Mouse (Mus musculus) embryonic facial prominence, embryonic 15.5 days (tissue): ENCODE results near the gene Mapkap1. TPM values are rescaled to one million over a fixed set of nuclear protein-coding genes. Genes with fewer than 3 reads are reported as not detected.

Source experiments
- ATAC-seq: fragments of 200-750 bp; cut with Nextera tagmentation; 2 replicates; pipeline ENCODE4 v1.8.0; 2017; ENCODE audit warnings: low read depth, moderate TSS enrichment; ENCODE audit not compliant: insufficient number of reproducible peaks, low FRiP score, low TSS enrichment
- H3K27ac ChIP-seq: fragments of 300-500 bp; sonication (generic); replicated peaks from 2 replicates; pipeline ENCODE4 v1.5.1; 2015; ENCODE audit warnings: mild to moderate bottlenecking, inconsistent platforms
- H3K27me3 ChIP-seq: fragments of 300-500 bp; sonication (generic); 2 replicates; pipeline ENCODE4 v1.6.1; 2015; ENCODE audit warnings: inconsistent platforms
- H3K36me3 ChIP-seq: fragments of 300-500 bp; sonication (generic); 2 replicates; pipeline ENCODE4 v1.6.1; 2015; ENCODE audit warnings: mild to moderate bottlenecking, inconsistent platforms
- H3K4me1 ChIP-seq: fragments of 300-500 bp; sonication (generic); 2 replicates; pipeline ENCODE4 v1.6.1; 2015; ENCODE audit warnings: inconsistent platforms
- H3K4me2 ChIP-seq: fragments of 300-500 bp; sonication (generic); replicated peaks from 2 replicates; pipeline ENCODE4 v1.6.1; 2015; ENCODE audit warnings: mild to moderate bottlenecking, inconsistent platforms
- H3K4me3 ChIP-seq: fragments of 300-500 bp; sonication (generic); replicated peaks from 2 replicates; pipeline ENCODE4 v1.5.1; 2015; ENCODE audit warnings: mild to moderate bottlenecking, inconsistent platforms
- H3K9ac ChIP-seq: fragments of 300-500 bp; sonication (generic); 2 replicates; pipeline ENCODE4 v1.6.1; 2015; ENCODE audit warnings: inconsistent platforms
- H3K9me3 ChIP-seq: fragments of 300-500 bp; sonication (generic); replicated peaks from 2 replicates; pipeline ENCODE4 v1.6.1; 2016; ENCODE audit warnings: inconsistent platforms
- WGBS: fragments of 180-500 bp; shearing (Covaris S2); methylation state at CpG from one replicate; pipeline ENCODE4 v1.1.7; 2015; 5-methylcytosine and 5-hydroxymethylcytosine counted together
- polyA plus RNA-seq: library from polyadenylated mRNA; unstranded; fragments of >200 nt; fragmentation: Nextera tagmentation; extraction: Ambion mirVana; gene quantifications from 2 replicates; pipeline ENCODE4 v1.2.1, GENCODE M21; 2015

The Mapkap1 gene
- polyA plus RNA-seq, 1 experiment from 2014 or later = 104 TPM

GRCm38 (mm10) chr2:34635249-34636165 lies 228.9 kb downstream of the Mapkap1 start:
- Histone ChIP-seq H3K4me3 (no peak overlapping the region), H3K9ac (no peak overlapping the region), H3K4me1 (peaks cover 10% of the 10 kb centered on the region; the same call in 1 of the 2 replicates), H3K36me3 (no peaks in the 10 kb centered on the region), H3K27ac (no peak overlapping the region), H3K4me2 (no peak overlapping the region), H3K9me3 (no peaks in the 10 kb centered on the region), H3K27me3 (no peaks in the 10 kb centered on the region)
- ATAC-seq = no peak
- WGBS = 68% methylated on average over 14 of the region's 14 CpGs

- Histone ChIP-seq H3K4me3 (peak overlapping the region; percentile 47), H3K4me2 (peak overlapping the region; percentile 96), H3K9ac (peak overlapping the region; percentile 37), H3K27me3 (no peaks in the 10 kb centered on the region), H3K27ac (no peak overlapping the region), H3K4me1 (peaks cover 10% of the 10 kb centered on the region; the same call in 1 of the 2 replicates), H3K9me3 (no peaks in the 10 kb centered on the region), H3K36me3 (no peaks in the 10 kb centered on the region)
- 12% methylated on average over 37 of the region's 37 CpGs for WGBS
- ATAC-seq = peak; percentile 58
These were observed 232.5 kb downstream of the Mapkap1 start for GRCm38 (mm10) chr2:34638955-34639650.

DNA sequence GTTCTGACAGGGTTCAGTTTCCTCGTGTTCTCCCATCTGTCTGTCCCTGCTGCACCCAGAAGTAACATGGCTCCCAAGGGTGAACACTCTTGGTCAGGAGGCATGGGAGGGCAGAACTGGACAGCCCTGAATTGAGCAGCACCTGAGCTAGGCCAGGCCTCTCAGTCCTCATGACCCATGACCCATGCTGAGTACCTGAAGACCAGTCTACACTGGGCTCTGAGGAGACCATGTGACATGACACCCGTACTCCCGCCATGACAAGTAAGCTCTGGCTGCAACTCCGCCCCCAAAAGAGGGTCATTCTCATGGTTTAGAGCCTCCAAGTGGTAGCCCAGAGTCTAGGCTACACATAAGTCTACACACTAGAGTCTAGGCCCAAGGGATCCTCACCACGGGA lies 233.2 kb downstream of the Mapkap1 start:
- Histone ChIP-seq H3K36me3 (no peaks in the 10 kb centered on the region), H3K4me1 (peaks cover 10% of the 10 kb centered on the region; the same call in 1 of the 2 replicates), H3K27me3 (no peaks in the 10 kb centered on the region), H3K4me2 (peak overlapping the region; percentile 96; the same call in 1 of the 2 replicates), H3K9ac (no peak overlapping the region), H3K4me3 (no peak overlapping the region), H3K9me3 (no peaks in the 10 kb centered on the region), H3K27ac (no peak overlapping the region)
- ATAC-seq = peak; percentile 31; the same call in 1 of the 2 replicates
- 59% methylated on average over 5 of the region's 5 CpGs for WGBS

- no peak overlapping the region for H3K4me2 ChIP-seq
- no peak overlapping the region for H3K9ac ChIP-seq
- WGBS = 36% methylated on average over 2 of the region's 2 CpGs
- H3K9me3 ChIP-seq = no peaks in the 10 kb centered on the region
- H3K27me3 ChIP-seq = no peaks in the 10 kb centered on the region
- H3K27ac ChIP-seq = no peak overlapping the region
- ATAC-seq = no peak
- peaks cover 17% of the 10 kb centered on the region for H3K4me1 ChIP-seq
- H3K4me3 ChIP-seq = no peak overlapping the region
- no peaks in the 10 kb centered on the region for H3K36me3 ChIP-seq
These were observed 235.8 kb downstream of the Mapkap1 start for GRCm38 (mm10) chr2:34642351-34642750.

- H3K4me2 ChIP-seq = no peak overlapping the region; the same call in 1 of the 2 replicates
- no peaks in the 10 kb centered on the region for H3K36me3 ChIP-seq
- peaks cover 10% of the 10 kb centered on the region for H3K4me1 ChIP-seq
- no peak overlapping the region for H3K27ac ChIP-seq
- H3K9me3 ChIP-seq = no peaks in the 10 kb centered on the region
- no peak for ATAC-seq
- no peak overlapping the region for H3K9ac ChIP-seq
- H3K4me3 ChIP-seq = no peak overlapping the region
- WGBS = 36% methylated on average over 22 of the region's 22 CpGs
- H3K27me3 ChIP-seq = no peaks in the 10 kb centered on the region
These were observed 238.3 kb downstream of the Mapkap1 start for GRCm38 (mm10) chr2:34644571-34645526.

DNA sequence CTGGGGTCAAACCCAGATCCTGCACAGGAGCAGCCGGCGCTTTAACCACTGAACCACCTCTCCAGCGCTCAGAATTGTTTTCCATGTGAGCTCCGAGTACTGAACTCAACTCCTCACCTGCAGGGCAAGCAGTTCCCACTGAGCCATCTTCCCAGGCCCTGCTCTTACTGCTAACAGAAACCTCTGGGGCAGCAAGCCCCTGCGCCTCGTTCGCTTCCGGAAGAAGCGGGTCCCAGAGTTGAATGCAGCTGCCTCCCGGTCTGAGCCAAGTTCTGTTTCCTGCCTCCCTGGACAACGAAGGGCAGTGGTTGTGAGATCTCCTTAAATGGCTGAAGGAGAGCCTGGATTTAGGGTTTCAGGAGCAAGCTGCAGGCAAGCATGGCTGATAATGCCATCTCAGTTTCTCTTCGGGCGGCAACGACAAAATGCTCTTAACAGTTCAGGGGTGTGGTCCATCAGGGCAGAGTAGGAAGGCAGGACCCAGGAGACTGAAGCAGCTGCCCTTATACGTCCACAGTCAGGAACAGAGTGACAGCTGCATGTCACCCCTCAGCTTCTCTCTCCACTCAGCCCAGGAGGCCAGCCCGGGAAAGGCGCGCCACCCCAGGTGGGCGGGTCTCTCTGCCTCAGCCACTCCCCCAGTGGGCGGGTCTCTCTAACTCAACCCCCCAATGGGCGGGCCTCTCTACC lies 239.4 kb downstream of the Mapkap1 start:
- 0 out of 2 replicates have a peak overlapping the region, but pooled peaks have one; percentile 28 for H3K27ac ChIP-seq
- no peaks in the 10 kb centered on the region for H3K36me3 ChIP-seq
- ATAC-seq = peak; percentile 87
- no peaks in the 10 kb centered on the region for H3K9me3 ChIP-seq
- no peaks in the 10 kb centered on the region for H3K27me3 ChIP-seq
- 11% methylated on average over 21 of the region's 21 CpGs for WGBS
- peak overlapping the region; percentile 44 for H3K4me3 ChIP-seq
- peaks cover 10% of the 10 kb centered on the region for H3K4me1 ChIP-seq
- H3K4me2 ChIP-seq = peak overlapping the region; percentile 78
- H3K9ac ChIP-seq = 0 out of 2 replicates have a peak overlapping the region, but pooled peaks have one; percentile 6

- peak overlapping the region; percentile 78 for H3K4me2 ChIP-seq
- H3K9ac ChIP-seq = no peak overlapping the region
- peak overlapping the region; percentile 44 for H3K4me3 ChIP-seq
- no peaks in the 10 kb centered on the region for H3K9me3 ChIP-seq
- no peaks in the 10 kb centered on the region for H3K36me3 ChIP-seq
- no peak overlapping the region for H3K27ac ChIP-seq
- no peaks in the 10 kb centered on the region for H3K27me3 ChIP-seq
- WGBS = 11% methylated on average over 5 of the region's 5 CpGs
- ATAC-seq = no peak
- H3K4me1 ChIP-seq = peaks cover 10% of the 10 kb centered on the region
These were observed 239.9 kb downstream of the Mapkap1 start for GRCm38 (mm10) chr2:34646541-34646865.

DNA sequence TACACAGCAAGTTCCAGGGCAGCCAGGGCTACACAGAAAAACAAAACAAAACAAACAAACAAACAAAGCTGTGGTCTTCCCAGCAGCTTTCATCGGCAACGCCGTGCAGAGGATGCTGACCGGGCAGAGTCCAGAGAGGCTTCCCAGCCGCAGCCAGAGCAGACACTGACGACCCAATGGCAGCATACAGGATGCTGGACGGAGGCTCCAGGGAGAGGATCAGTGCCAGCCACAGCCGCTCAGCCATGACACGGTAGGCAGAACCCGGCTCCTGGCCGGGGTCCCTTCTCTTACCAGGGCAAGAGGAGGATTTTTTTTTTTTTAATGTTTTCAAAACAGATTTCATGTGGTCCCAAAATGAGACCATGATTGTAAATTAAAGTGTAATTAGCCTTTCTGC lies 240.8 kb downstream of the Mapkap1 start:
- Histone ChIP-seq H3K4me2 (no peak overlapping the region), H3K27me3 (no peaks in the 10 kb centered on the region), H3K36me3 (no peaks in the 10 kb centered on the region), H3K4me3 (no peak overlapping the region), H3K9ac (no peak overlapping the region), H3K9me3 (no peaks in the 10 kb centered on the region), H3K27ac (no peak overlapping the region), H3K4me1 (peaks cover 10% of the 10 kb centered on the region)
- 54% methylated on average over 11 of the region's 11 CpGs for WGBS
- no peak for ATAC-seq

DNA sequence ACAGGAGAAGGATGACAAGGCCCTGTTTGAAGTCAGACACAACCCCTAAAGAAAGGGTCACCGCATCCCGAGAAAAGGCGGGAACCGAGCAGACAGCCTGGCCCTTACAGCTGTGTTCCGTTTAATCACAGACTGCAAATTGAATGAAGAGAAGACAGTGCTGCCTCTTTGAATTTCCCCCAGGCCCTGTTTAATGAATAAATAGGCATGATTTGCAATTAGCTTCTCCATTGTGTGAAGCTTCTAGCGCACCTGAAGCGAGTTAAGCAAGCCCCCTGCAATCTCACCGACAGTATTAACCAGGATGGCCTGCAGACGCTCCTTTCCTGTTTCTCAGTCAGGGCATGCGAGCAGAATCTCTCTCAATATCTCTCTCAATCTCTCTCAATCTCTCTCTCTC lies 261.2 kb downstream of the Mapkap1 start:
- WGBS = 33% methylated on average over 10 of the region's 10 CpGs
- Histone ChIP-seq H3K4me3 (no peak overlapping the region), H3K27ac (no peak overlapping the region), H3K36me3 (no peaks in the 10 kb centered on the region), H3K4me2 (no peak overlapping the region), H3K27me3 (0 out of 2 replicates have a peak, but pooled peaks cover 4% of the 10 kb centered on the region), H3K4me1 (peaks cover 27% of the 10 kb centered on the region), H3K9ac (no peak overlapping the region), H3K9me3 (no peaks in the 10 kb centered on the region)
- no peak for ATAC-seq

- H3K36me3 ChIP-seq = no peaks in the 10 kb centered on the region
- 0 out of 2 replicates have a peak, but pooled peaks cover 4% of the 10 kb centered on the region for H3K27me3 ChIP-seq
- no peak overlapping the region for H3K4me3 ChIP-seq
- no peak for ATAC-seq
- peaks cover 27% of the 10 kb centered on the region for H3K4me1 ChIP-seq
- H3K27ac ChIP-seq = no peak overlapping the region; the same call in 1 of the 2 replicates
- H3K9me3 ChIP-seq = no peaks in the 10 kb centered on the region
- H3K4me2 ChIP-seq = peak overlapping the region; percentile 15; the same call in 1 of the 2 replicates
- no peak overlapping the region for H3K9ac ChIP-seq
- WGBS = 23% methylated on average over 17 of the region's 17 CpGs
These were observed 262.0 kb downstream of the Mapkap1 start for GRCm38 (mm10) chr2:34668440-34669191.
